Mouse (Mus musculus) heart, embryonic 11.5 days (tissue): ENCODE data around the gene Hnf1a. TPM values are rescaled to one million over a fixed set of nuclear protein-coding genes. Genes with fewer than 3 reads are reported as not detected.
A peak's percentile ranks its signal among the peaks of the same experiment; 100 is the strongest.

ENCODE experiments used
- ATAC-seq: fragments of 200-750 bp; cut with Nextera tagmentation; replicated peaks from 2 replicates; pipeline ENCODE4 v1.8.0; 2017; ENCODE audit warnings: moderate library complexity; ENCODE audit not compliant: insufficient number of reproducible peaks, low FRiP score, low TSS enrichment
- H3K27ac ChIP-seq: fragments of 300-500 bp; sonication (generic); 2 replicates; pipeline ENCODE4 v1.5.1; 2014; ENCODE audit warnings: mild to moderate bottlenecking, low read depth, low read length
- H3K27me3 ChIP-seq: fragments of 300-500 bp; sonication (generic); 2 replicates; pipeline ENCODE4 v1.6.1; 2014; ENCODE audit warnings: mild to moderate bottlenecking, low read length, mixed read lengths; ENCODE audit not compliant: control insufficient read depth, insufficient read depth
- H3K36me3 ChIP-seq: fragments of 300-500 bp; sonication (generic); 2 replicates; pipeline ENCODE4 v1.6.1; 2014; ENCODE audit warnings: mild to moderate bottlenecking, low read length, moderate library complexity, mixed read lengths; ENCODE audit not compliant: control insufficient read depth, insufficient read depth
- H3K4me1 ChIP-seq: fragments of 300-500 bp; sonication (generic); 2 replicates; pipeline ENCODE4 v1.6.1; 2014; ENCODE audit warnings: low read length; ENCODE audit not compliant: control insufficient read depth, insufficient read depth
- H3K4me2 ChIP-seq: fragments of 300-500 bp; sonication (generic); 2 replicates; pipeline ENCODE4 v1.6.1; 2014; ENCODE audit warnings: mild to moderate bottlenecking, moderate library complexity
- H3K4me3 ChIP-seq: fragments of 300-500 bp; sonication (generic); 2 replicates; pipeline ENCODE4 v1.5.1; 2014; ENCODE audit warnings: low read depth, low read length
- H3K9ac ChIP-seq: fragments of 300-500 bp; sonication (generic); 2 replicates; pipeline ENCODE4 v1.6.1; 2014; ENCODE audit warnings: mild to moderate bottlenecking, low read depth, low read length, moderate library complexity
- H3K9me3 ChIP-seq: fragments of 300-500 bp; sonication (generic); replicated peaks from 2 replicates; pipeline ENCODE4 v1.6.1; 2016; ENCODE audit warnings: low read length; ENCODE audit not compliant: control insufficient read depth
- whole genome bisulfite sequencing: fragments of 180-500 bp; shearing (Covaris S2); extraction: QIAGEN DNeasy Blood & Tissue Kit; methylation state at CpG from one replicate; pipeline ENCODE4 v1.1.7; 2014; ENCODE audit not compliant: insufficient replicate concordance; 5-methylcytosine and 5-hydroxymethylcytosine counted together
- polyA plus RNA-seq: library from polyadenylated mRNA; unstranded; fragments of >200 nt; fragmentation: Nextera tagmentation; extraction: Ambion mirVana; gene quantifications from 2 replicates; pipeline ENCODE4 v1.2.1, GENCODE M21; 2014

The Hnf1a gene
- polyA plus RNA-seq, 1 experiment from 2014 or later = not detected

- no peak overlapping the region for H3K27ac ChIP-seq
- H3K4me1 ChIP-seq = peaks cover 5% of the 10 kb centered on the region
- no peaks in the 10 kb centered on the region for H3K9me3 ChIP-seq
- H3K27me3 ChIP-seq = no peaks in the 10 kb centered on the region
- no peak overlapping the region for H3K4me3 ChIP-seq
- 71% methylated on average over 2 of the region's 2 CpGs for WGBS
- H3K4me2 ChIP-seq = no peak overlapping the region
- no peak overlapping the region for H3K9ac ChIP-seq
- H3K36me3 ChIP-seq = no peaks in the 10 kb centered on the region
- no peak for ATAC-seq
Observed at GRCm38 (mm10) chr5:115000503-115000902, 29.6 kb upstream of the Hnf1a start.

GRCm38 (mm10) chr5:114997327-114997726, 26.4 kb upstream of the Hnf1a start:
- Histone ChIP-seq H3K27me3 (no peaks in the 10 kb centered on the region), H3K9ac (no peak overlapping the region), H3K9me3 (no peaks in the 10 kb centered on the region), H3K36me3 (no peaks in the 10 kb centered on the region), H3K4me1 (no peaks in the 10 kb centered on the region), H3K4me3 (no peak overlapping the region), H3K4me2 (no peak overlapping the region), H3K27ac (no peak overlapping the region)
- 43% methylated on average over 6 of the region's 6 CpGs for WGBS
- no peak for ATAC-seq

DNA sequence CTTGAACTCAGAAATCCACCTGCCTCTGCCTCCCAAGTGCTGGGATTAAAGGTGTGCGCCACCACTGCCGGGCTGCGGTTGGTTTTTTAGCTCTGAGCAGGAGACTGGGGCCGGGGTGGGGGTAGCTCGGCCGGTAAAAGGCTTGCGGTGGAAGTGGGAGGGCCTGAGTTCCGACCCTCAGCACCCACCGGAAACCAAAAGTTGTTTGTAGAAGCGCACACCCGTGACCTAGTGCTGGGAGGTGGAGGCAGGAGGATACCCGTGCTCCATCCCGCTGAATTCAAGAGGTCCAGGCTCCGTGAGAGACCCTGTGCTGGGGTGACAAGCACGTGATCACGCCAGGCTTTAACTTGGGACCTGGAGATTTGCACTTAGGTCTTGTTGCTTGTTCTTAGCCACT, 25.6 kb upstream of the Hnf1a start:
- Histone ChIP-seq H3K9me3 (no peaks in the 10 kb centered on the region), H3K27me3 (no peaks in the 10 kb centered on the region), H3K36me3 (no peaks in the 10 kb centered on the region), H3K27ac (no peak overlapping the region), H3K4me3 (no peak overlapping the region), H3K4me1 (no peaks in the 10 kb centered on the region), H3K4me2 (no peak overlapping the region), H3K9ac (no peak overlapping the region)
- WGBS = 65% methylated on average over 16 of the region's 16 CpGs
- ATAC-seq = no peak

- H3K4me2 ChIP-seq = no peak overlapping the region
- H3K9me3 ChIP-seq = no peaks in the 10 kb centered on the region
- H3K27me3 ChIP-seq = no peaks in the 10 kb centered on the region
- no peak overlapping the region for H3K9ac ChIP-seq
- H3K4me1 ChIP-seq = peaks cover 1% of the 10 kb centered on the region; the same call in 1 of the 2 replicates
- no peaks in the 10 kb centered on the region for H3K36me3 ChIP-seq
- no peak overlapping the region for H3K4me3 ChIP-seq
- ATAC-seq = no peak
- no peak overlapping the region for H3K27ac ChIP-seq
Observed at GRCm38 (mm10) chr5:114985074-114985473, 14.2 kb upstream of the Hnf1a start.

DNA sequence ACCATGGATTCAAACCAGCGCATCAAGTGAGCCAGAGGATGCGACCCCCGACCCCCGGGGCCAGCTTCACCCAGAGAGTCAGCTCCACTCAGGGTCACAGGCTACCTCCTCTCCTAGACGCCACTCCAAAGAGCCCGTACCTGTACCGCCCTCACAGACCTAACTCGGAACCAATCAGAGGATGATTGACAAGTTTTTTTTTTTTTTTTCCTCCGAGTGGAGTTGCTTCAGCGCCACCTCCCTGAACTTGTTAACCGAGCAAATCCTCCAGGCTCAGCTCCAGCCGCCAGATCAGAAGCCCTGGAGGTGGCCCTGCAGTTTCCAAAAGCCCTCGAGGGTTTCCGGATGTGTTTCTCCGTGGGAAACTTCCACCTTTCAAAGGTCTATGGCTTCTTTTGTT, 11.1 kb upstream of the Hnf1a start:
- H3K4me3 ChIP-seq = no peak overlapping the region
- no peak overlapping the region for H3K9ac ChIP-seq
- 40% methylated on average over 15 of the region's 15 CpGs for WGBS
- no peak overlapping the region for H3K27ac ChIP-seq
- no peaks in the 10 kb centered on the region for H3K9me3 ChIP-seq
- no peaks in the 10 kb centered on the region for H3K27me3 ChIP-seq
- peaks cover 6% of the 10 kb centered on the region; the same call in 1 of the 2 replicates for H3K4me1 ChIP-seq
- H3K4me2 ChIP-seq = no peak overlapping the region
- H3K36me3 ChIP-seq = no peaks in the 10 kb centered on the region
- ATAC-seq = no peak

- WGBS = 19% methylated on average over 16 of the region's 16 CpGs
- H3K9me3 ChIP-seq = no peaks in the 10 kb centered on the region
- H3K36me3 ChIP-seq = no peaks in the 10 kb centered on the region
- peak overlapping the region; percentile 98 for H3K4me2 ChIP-seq
- peak overlapping the region; percentile 51 for H3K4me3 ChIP-seq
- H3K27me3 ChIP-seq = no peaks in the 10 kb centered on the region
- peak overlapping the region; percentile 71 for H3K9ac ChIP-seq
- 0 out of 2 replicates have a peak, but pooled peaks have one; percentile 19 for ATAC-seq
- peak overlapping the region; percentile 54 for H3K27ac ChIP-seq
- peaks cover 6% of the 10 kb centered on the region; the same call in 1 of the 2 replicates for H3K4me1 ChIP-seq
Observed at GRCm38 (mm10) chr5:114980122-114980748, 9.3 kb upstream of the Hnf1a start.

- ATAC-seq = peak; percentile 75
- H3K4me1 ChIP-seq = peaks cover 6% of the 10 kb centered on the region; the same call in 1 of the 2 replicates
- H3K27me3 ChIP-seq = no peaks in the 10 kb centered on the region
- peak overlapping the region; percentile 54 for H3K27ac ChIP-seq
- peak overlapping the region; percentile 51 for H3K4me3 ChIP-seq
- WGBS = 5% methylated on average over 32 of the region's 32 CpGs
- H3K4me2 ChIP-seq = peak overlapping the region; percentile 98
- H3K36me3 ChIP-seq = no peaks in the 10 kb centered on the region
- H3K9me3 ChIP-seq = no peaks in the 10 kb centered on the region
- H3K9ac ChIP-seq = peak overlapping the region; percentile 71
Observed at GRCm38 (mm10) chr5:114979250-114980121, 8.6 kb upstream of the Hnf1a start.

GRCm38 (mm10) chr5:114978888-114979249, 8.0 kb upstream of the Hnf1a start:
- H3K4me1 ChIP-seq = peaks cover 6% of the 10 kb centered on the region; the same call in 1 of the 2 replicates
- WGBS = 7% methylated on average over 6 of the region's 6 CpGs
- H3K4me3 ChIP-seq = peak overlapping the region; percentile 51
- H3K27ac ChIP-seq = no peak overlapping the region
- no peaks in the 10 kb centered on the region for H3K27me3 ChIP-seq
- ATAC-seq = no peak
- H3K4me2 ChIP-seq = peak overlapping the region; percentile 98
- H3K36me3 ChIP-seq = no peaks in the 10 kb centered on the region
- H3K9me3 ChIP-seq = no peaks in the 10 kb centered on the region
- H3K9ac ChIP-seq = peak overlapping the region; percentile 71; the same call in 1 of the 2 replicates
